Mouse (Mus musculus): ENCODE measurements at regions not wholly inside any gene's neighbourhood (a gene's known extent, or its start where the extent isn't known, plus 50 kb on each side); places are given as distances from the start of the nearest gene placed in this dataset.

DNA sequence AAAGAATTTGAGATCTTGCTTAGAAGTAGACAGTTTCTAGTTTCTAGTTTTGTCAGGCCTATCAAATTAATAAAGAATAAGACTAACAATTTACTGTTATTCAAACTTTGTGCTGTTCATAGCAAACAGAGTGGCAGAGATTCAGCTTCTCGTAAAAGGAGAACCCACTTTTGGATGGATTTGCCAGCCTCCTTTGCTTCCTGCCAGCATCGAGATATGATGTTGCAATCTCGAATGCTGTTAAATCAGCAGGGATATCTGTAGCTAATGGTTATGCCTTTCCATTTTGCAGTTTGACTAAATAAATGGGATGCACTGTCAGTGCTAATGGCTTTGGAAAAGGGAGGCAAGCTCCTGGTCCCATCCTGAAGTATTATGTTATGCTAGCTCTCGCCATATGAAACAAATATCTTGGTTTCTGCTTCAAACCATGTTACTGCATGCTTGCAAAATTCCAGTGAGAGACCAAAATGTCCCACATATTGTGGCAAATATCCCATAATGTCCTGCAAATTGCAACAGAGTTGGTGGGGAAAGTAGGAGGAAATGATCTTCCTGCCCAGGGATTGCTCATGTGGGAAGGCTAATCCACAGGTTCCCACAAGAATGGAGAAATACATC lies 199.9 kb upstream of the Zeb2 start:
- H3K36me3 ChIP-seq (ENCODE audit: control insufficient read depth, insufficient read depth, low read length) = no peaks in the 10 kb centered on the region
- H3K9ac ChIP-seq (ENCODE audit: low read depth, low read length) = no peak overlapping the region
- no peak overlapping the region for H3K4me2 ChIP-seq
- 81% methylated on average over 4 of the region's 4 CpGs for WGBS (ENCODE audit: insufficient replicate concordance)
- no peak overlapping the region for H3K27ac ChIP-seq (ENCODE audit: low read depth, low read length)
- H3K4me3 ChIP-seq (ENCODE audit: low read depth, low read length) = no peak overlapping the region
- no peak for ATAC-seq (replicated peaks; ENCODE audit: insufficient number of reproducible peaks, low FRiP score, low TSS enrichment)
- no peaks in the 10 kb centered on the region for H3K4me1 ChIP-seq (ENCODE audit: control insufficient read depth, insufficient read depth, low read length)
- H3K9me3 ChIP-seq (replicated peaks; ENCODE audit: control insufficient read depth, low read length) = no peaks in the 10 kb centered on the region
- H3K27me3 ChIP-seq (ENCODE audit: control insufficient read depth, insufficient read depth, low read length) = no peaks in the 10 kb centered on the region

DNA sequence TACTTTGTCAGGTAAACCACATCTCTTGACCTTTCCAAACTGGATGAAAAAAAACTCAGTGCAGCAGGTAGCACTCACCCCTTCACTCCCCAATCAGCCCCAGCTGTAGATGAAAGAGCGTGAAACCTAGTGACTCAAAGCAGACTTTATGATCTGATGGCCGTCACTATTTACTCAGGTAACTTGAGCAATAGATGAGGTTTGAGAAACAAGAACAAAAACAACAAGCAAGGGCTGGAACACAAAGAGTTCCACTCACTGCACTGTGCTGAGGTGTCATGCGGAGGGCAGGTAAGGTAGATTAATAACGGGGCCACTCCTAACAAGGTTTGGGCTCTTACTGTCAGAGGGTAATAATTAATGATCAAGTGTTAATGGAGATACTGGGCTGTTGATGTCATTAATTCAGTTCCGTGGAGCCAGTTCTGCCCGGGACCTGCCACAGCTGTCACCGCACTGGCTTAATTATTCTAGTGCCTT lies 170.4 kb upstream of the Zeb2 start:
- no peaks in the 10 kb centered on the region for H3K36me3 ChIP-seq (ENCODE audit: control insufficient read depth, insufficient read depth, low read length)
- no peaks in the 10 kb centered on the region; the same call in 1 of the 2 replicates for H3K4me1 ChIP-seq (ENCODE audit: control insufficient read depth, insufficient read depth, low read length)
- no peak overlapping the region for H3K27ac ChIP-seq (ENCODE audit: low read depth, low read length)
- H3K9ac ChIP-seq (ENCODE audit: low read depth, low read length) = no peak overlapping the region
- no peak overlapping the region for H3K4me2 ChIP-seq
- no peak for ATAC-seq (replicated peaks; ENCODE audit: insufficient number of reproducible peaks, low FRiP score, low TSS enrichment)
- H3K4me3 ChIP-seq (ENCODE audit: low read depth, low read length) = no peak overlapping the region
- H3K27me3 ChIP-seq (ENCODE audit: control insufficient read depth, insufficient read depth, low read length) = no peaks in the 10 kb centered on the region
- no peaks in the 10 kb centered on the region for H3K9me3 ChIP-seq (replicated peaks; ENCODE audit: control insufficient read depth, low read length)
- WGBS (ENCODE audit: insufficient replicate concordance) = 69% methylated on average over 7 of the region's 7 CpGs

DNA sequence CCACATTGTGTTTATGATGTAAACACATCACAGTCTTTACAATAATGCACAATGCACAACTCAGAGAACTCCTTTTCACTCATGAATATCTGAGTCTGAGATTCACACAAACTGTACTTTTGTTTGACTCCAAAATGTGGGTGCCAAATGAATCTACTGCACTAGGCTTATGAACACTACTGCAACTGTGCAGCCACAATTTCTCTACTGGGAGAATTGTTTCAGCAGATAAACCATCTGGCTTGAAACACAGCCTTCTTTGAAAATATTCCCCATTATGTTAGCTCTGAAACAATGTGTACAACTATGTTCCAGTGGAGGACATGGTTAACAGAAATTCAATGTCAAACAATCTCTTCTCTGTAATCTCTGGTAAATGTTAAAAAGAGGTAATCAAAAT lies 166.6 kb upstream of the Zeb2 start:
- Histone ChIP-seq H3K27ac (ENCODE audit: low read depth, low read length) (no peak overlapping the region), H3K4me2 (no peak overlapping the region), H3K4me3 (ENCODE audit: low read depth, low read length) (no peak overlapping the region)

DNA sequence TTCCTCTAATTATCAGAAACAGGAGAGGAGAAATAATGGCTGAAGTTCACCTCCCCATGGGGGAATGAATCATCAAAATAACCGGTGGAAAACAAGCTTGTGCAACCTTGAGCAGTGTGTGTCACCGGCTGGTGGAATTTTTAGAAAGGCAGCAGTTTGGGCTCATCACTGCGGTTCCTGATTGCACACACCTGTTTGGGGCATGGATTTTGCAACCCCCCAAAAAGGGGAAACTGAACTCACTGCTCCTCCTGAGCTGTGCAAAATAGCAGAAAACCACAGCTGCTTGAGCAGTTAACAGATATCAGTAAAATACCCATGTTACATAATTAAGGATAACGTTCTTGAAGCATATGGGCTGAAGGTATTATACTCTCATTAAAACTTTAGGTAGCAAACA lies 162.3 kb upstream of the Zeb2 start:
- ATAC-seq (replicated peaks; ENCODE audit: insufficient number of reproducible peaks, low FRiP score, low TSS enrichment) = no peak
- H3K36me3 ChIP-seq (ENCODE audit: control insufficient read depth, insufficient read depth, low read length) = no peaks in the 10 kb centered on the region
- no peak overlapping the region for H3K27ac ChIP-seq (ENCODE audit: low read depth, low read length)
- H3K4me1 ChIP-seq (ENCODE audit: control insufficient read depth, insufficient read depth, low read length) = no peaks in the 10 kb centered on the region
- H3K4me2 ChIP-seq = no peak overlapping the region
- no peak overlapping the region for H3K4me3 ChIP-seq (ENCODE audit: low read depth, low read length)
- WGBS (ENCODE audit: insufficient replicate concordance) = 74% methylated on average over 4 of the region's 4 CpGs
- H3K27me3 ChIP-seq (ENCODE audit: control insufficient read depth, insufficient read depth, low read length) = no peaks in the 10 kb centered on the region
- no peaks in the 10 kb centered on the region for H3K9me3 ChIP-seq (replicated peaks; ENCODE audit: control insufficient read depth, low read length)
- no peak overlapping the region for H3K9ac ChIP-seq (ENCODE audit: low read depth, low read length)

More for the DNA sequence above, 166.6 kb upstream of the Zeb2 start:
- Histone ChIP-seq H3K4me1 (ENCODE audit: control insufficient read depth, insufficient read depth, low read length) (no peaks in the 10 kb centered on the region; the same call in 1 of the 2 replicates), H3K9me3 (replicated peaks; ENCODE audit: control insufficient read depth, low read length) (no peaks in the 10 kb centered on the region), H3K27me3 (ENCODE audit: control insufficient read depth, insufficient read depth, low read length) (no peaks in the 10 kb centered on the region), H3K9ac (ENCODE audit: low read depth, low read length) (no peak overlapping the region), H3K36me3 (ENCODE audit: control insufficient read depth, insufficient read depth, low read length) (no peaks in the 10 kb centered on the region)
- ATAC-seq (replicated peaks; ENCODE audit: insufficient number of reproducible peaks, low FRiP score, low TSS enrichment) = no peak

DNA sequence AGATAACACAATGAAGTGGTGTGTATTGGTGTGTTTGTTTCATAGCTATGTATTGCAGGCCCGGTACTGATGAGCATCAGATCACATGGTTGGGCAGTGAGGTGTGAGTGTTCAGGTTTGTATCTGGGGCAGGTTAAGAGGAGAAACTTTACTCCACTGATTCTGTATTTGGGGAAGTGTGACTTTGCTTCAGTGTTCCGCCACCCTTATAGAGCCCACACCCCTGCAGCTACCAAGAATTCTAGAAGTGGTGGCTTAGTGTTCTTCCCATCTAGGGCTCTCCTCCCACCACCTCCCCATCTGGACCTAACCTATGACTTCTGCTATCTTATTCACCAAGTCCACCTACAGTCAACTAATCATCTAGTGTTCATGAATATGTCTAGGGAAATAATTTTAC lies 160.4 kb upstream of the Zeb2 start:
- Histone ChIP-seq H3K9me3 (replicated peaks; ENCODE audit: control insufficient read depth, low read length) (no peaks in the 10 kb centered on the region), H3K4me1 (ENCODE audit: control insufficient read depth, insufficient read depth, low read length) (no peaks in the 10 kb centered on the region), H3K27me3 (ENCODE audit: control insufficient read depth, insufficient read depth, low read length) (no peaks in the 10 kb centered on the region), H3K36me3 (ENCODE audit: control insufficient read depth, insufficient read depth, low read length) (no peaks in the 10 kb centered on the region), H3K4me2 (no peak overlapping the region), H3K27ac (ENCODE audit: low read depth, low read length) (no peak overlapping the region), H3K4me3 (ENCODE audit: low read depth, low read length) (no peak overlapping the region), H3K9ac (ENCODE audit: low read depth, low read length) (no peak overlapping the region)
- WGBS (ENCODE audit: insufficient replicate concordance) = 83% methylated on average over 2 of the region's 2 CpGs
- no peak for ATAC-seq (replicated peaks; ENCODE audit: insufficient number of reproducible peaks, low FRiP score, low TSS enrichment)

DNA sequence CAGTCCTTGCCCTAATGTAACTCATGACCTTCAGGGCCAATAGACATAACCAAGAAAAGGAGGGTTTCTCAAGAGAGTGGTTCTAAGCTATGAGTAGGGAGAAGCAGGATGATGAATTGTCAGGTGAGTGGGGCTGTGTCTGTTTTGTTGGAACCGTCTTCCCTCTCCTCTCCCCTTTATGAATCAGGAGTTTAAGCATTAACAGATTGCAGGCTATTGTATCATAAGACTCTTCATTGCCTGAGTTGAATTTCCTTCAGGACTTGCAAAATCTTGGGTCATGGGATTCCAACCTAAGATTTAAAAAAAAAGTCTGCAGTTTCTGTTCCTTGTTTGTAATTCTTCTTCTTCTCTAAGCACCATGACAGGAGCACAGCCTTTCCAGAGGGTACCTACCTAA lies 159.5 kb upstream of the Zeb2 start:
- 54% methylated on average over 1 of the region's 1 CpGs for WGBS (ENCODE audit: insufficient replicate concordance)
- Histone ChIP-seq H3K27me3 (ENCODE audit: control insufficient read depth, insufficient read depth, low read length) (no peaks in the 10 kb centered on the region), H3K9me3 (replicated peaks; ENCODE audit: control insufficient read depth, low read length) (no peaks in the 10 kb centered on the region), H3K4me2 (no peak overlapping the region), H3K27ac (ENCODE audit: low read depth, low read length) (no peak overlapping the region), H3K9ac (ENCODE audit: low read depth, low read length) (no peak overlapping the region), H3K4me1 (ENCODE audit: control insufficient read depth, insufficient read depth, low read length) (no peaks in the 10 kb centered on the region), H3K36me3 (ENCODE audit: control insufficient read depth, insufficient read depth, low read length) (no peaks in the 10 kb centered on the region), H3K4me3 (ENCODE audit: low read depth, low read length) (no peak overlapping the region)
- no peak for ATAC-seq (replicated peaks; ENCODE audit: insufficient number of reproducible peaks, low FRiP score, low TSS enrichment)

DNA sequence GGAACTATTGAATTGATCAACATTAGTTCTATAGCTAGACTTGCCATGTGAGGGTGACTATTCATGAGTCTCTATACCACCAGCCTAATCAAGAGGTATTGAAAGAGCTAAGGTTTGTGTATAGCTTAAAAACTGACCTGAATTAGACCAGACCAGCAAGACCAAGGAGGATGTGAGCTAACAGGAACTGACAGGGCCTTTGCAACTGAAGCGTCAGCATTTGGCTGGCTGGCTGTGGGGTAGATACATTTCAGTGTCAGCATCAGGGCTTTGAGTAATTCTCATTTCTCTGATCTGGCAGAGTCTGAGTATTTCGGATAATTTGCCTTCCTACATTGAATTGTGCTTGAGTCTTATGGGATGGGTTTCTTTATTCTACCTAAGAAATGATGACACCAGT lies 152.8 kb upstream of the Zeb2 start:
- Histone ChIP-seq H3K36me3 (ENCODE audit: control insufficient read depth, insufficient read depth, low read length) (no peaks in the 10 kb centered on the region), H3K27ac (ENCODE audit: low read depth, low read length) (no peak overlapping the region), H3K9ac (ENCODE audit: low read depth, low read length) (no peak overlapping the region), H3K4me3 (ENCODE audit: low read depth, low read length) (no peak overlapping the region), H3K27me3 (ENCODE audit: control insufficient read depth, insufficient read depth, low read length) (no peaks in the 10 kb centered on the region), H3K9me3 (replicated peaks; ENCODE audit: control insufficient read depth, low read length) (no peaks in the 10 kb centered on the region), H3K4me1 (ENCODE audit: control insufficient read depth, insufficient read depth, low read length) (no peaks in the 10 kb centered on the region), H3K4me2 (no peak overlapping the region)
- WGBS (ENCODE audit: insufficient replicate concordance) = 72% methylated on average over 2 of the region's 2 CpGs
- no peak for ATAC-seq (replicated peaks; ENCODE audit: insufficient number of reproducible peaks, low FRiP score, low TSS enrichment)

DNA sequence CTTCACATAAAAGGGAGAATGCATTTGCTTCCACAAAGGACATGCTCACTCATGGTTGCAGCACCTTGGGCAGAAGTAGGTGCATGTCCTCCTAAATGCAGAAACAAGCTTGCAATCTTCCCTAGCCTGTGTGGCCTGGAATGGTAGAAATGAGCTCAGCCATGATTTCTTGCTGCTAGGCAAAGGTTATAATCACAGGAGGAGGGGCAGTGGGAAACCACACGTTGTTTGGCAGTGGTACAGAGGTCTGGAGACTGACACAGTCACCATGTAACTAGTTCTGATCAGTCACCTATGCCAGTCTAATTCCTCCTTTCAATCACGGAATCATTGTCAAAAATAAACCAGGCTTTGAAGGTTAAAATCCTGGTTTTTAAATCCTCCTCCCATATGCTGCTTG lies 148.6 kb upstream of the Zeb2 start:
- Histone ChIP-seq H3K4me2 (no peak overlapping the region), H3K36me3 (ENCODE audit: control insufficient read depth, insufficient read depth, low read length) (no peaks in the 10 kb centered on the region), H3K27me3 (ENCODE audit: control insufficient read depth, insufficient read depth, low read length) (no peaks in the 10 kb centered on the region), H3K4me3 (ENCODE audit: low read depth, low read length) (no peak overlapping the region), H3K9ac (ENCODE audit: low read depth, low read length) (no peak overlapping the region), H3K9me3 (replicated peaks; ENCODE audit: control insufficient read depth, low read length) (no peaks in the 10 kb centered on the region), H3K27ac (ENCODE audit: low read depth, low read length) (no peak overlapping the region), H3K4me1 (ENCODE audit: control insufficient read depth, insufficient read depth, low read length) (no peaks in the 10 kb centered on the region)
- WGBS (ENCODE audit: insufficient replicate concordance) = 52% methylated on average over 2 of the region's 2 CpGs
- no peak for ATAC-seq (replicated peaks; ENCODE audit: insufficient number of reproducible peaks, low FRiP score, low TSS enrichment)

DNA sequence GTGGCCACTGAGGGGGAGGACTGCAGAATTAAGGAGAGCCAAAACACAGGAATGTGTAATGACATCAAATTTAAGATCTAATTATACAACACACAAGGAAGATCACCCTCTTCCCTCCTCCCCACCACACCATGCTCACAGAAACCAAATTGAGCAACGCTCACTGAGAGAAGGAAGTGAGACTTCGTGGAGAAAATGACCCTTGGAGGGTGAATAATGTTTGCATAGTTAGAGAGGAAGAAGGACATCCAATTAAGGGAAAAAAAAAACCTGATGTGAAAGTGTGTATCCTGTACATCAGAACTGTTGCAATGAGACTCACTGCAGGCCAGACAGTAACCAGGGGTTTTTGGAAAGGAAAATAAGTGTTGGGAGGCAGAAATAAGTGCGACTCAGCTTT lies 144.8 kb upstream of the Zeb2 start:
- no peaks in the 10 kb centered on the region for H3K4me1 ChIP-seq (ENCODE audit: control insufficient read depth, insufficient read depth, low read length)
- 68% methylated on average over 3 of the region's 3 CpGs for WGBS (ENCODE audit: insufficient replicate concordance)
- no peak for ATAC-seq (replicated peaks; ENCODE audit: insufficient number of reproducible peaks, low FRiP score, low TSS enrichment)

More for the DNA sequence above, 144.8 kb upstream of the Zeb2 start:
- no peaks in the 10 kb centered on the region for H3K9me3 ChIP-seq (replicated peaks; ENCODE audit: control insufficient read depth, low read length)
- H3K4me2 ChIP-seq = no peak overlapping the region
- H3K36me3 ChIP-seq (ENCODE audit: control insufficient read depth, insufficient read depth, low read length) = no peaks in the 10 kb centered on the region
- H3K9ac ChIP-seq (ENCODE audit: low read depth, low read length) = no peak overlapping the region
- no peak overlapping the region for H3K27ac ChIP-seq (ENCODE audit: low read depth, low read length)
- H3K27me3 ChIP-seq (ENCODE audit: control insufficient read depth, insufficient read depth, low read length) = no peaks in the 10 kb centered on the region
- no peak overlapping the region for H3K4me3 ChIP-seq (ENCODE audit: low read depth, low read length)
